Comparison of ENCODE assay signal across 8 mouse cellular contexts in the genomic region with DNA sequence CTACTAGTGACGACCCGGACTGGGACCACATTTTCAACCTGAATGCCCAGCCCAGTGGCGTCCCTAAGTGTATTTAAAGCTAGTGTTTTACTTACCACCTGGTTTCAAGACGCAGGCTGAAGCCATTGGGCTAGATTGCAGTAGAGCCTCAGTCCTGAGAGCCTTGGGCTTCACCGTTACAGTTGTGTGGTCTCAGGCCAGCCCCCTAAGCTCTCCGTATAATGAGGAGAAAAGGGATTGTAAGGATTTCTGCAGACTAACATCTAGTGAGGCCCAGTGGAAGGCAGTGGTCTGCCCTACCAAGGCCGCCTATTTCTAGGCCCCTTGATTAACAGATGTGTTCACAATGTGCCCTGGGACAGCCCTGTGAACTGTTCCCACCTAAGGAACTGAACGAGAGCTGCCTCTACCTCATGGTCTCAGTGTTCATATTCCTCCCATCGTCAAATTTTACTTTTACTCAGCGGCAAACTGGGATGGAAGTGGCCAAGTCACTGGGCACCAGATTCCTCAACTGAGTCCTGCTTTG. TPM values are rescaled to one million over a fixed set of nuclear protein-coding genes. Genes with fewer than 3 reads are reported as not detected.
DNase-seq lines count a peak whose midpoint lies in the region; ATAC-seq lines count a peak whose summit lies in the region.

No protein-coding gene starts in this region.

- H3K36me3 ChIP-seq in erythroblast, embryonic 14.5 days (ENCODE audit: control insufficient read depth): peaks cover 28% of the 10 kb centered on the region
- peaks cover 19% of the 10 kb centered on the region for H3K36me3 ChIP-seq in forebrain, embryonic 10.5 days (replicated peaks)
- peaks cover 28% of the 10 kb centered on the region for H3K36me3 ChIP-seq in limb, embryonic 15.5 days
- no peaks in the 10 kb centered on the region; the same call in 1 of the 2 replicates for H3K36me3 ChIP-seq in stomach, embryonic 16.5 days (ENCODE audit: control insufficient read depth, insufficient read depth, low read length)

- WGBS in forebrain, embryonic 10.5 days: 31% methylated on average over 10 of the region's 10 CpGs
- WGBS in limb, embryonic 15.5 days: 18% methylated on average over 10 of the region's 10 CpGs
- 19% methylated on average over 10 of the region's 10 CpGs for WGBS in stomach, embryonic 16.5 days

- H3K9ac ChIP-seq in limb, embryonic 15.5 days: peak overlapping the region; percentile 54
- peak overlapping the region; percentile 83 for H3K9ac ChIP-seq in stomach, embryonic 16.5 days (ENCODE audit: low read length)

- peak overlapping the region; percentile 70 for H3K4me3 ChIP-seq in erythroblast, embryonic 14.5 days (replicated peaks)
- peak overlapping the region; percentile 73 for H3K4me3 ChIP-seq in forebrain, embryonic 10.5 days
- H3K4me3 ChIP-seq in limb, embryonic 15.5 days: peak overlapping the region; percentile 64
- H3K4me3 ChIP-seq in stomach, embryonic 16.5 days (replicated peaks; ENCODE audit: low read length): peak overlapping the region; percentile 76

- no peaks in the 10 kb centered on the region for H3K27me3 ChIP-seq in erythroblast, embryonic 14.5 days (ENCODE audit: control insufficient read depth)
- no peaks in the 10 kb centered on the region for H3K27me3 ChIP-seq in forebrain, embryonic 10.5 days (ENCODE audit: poor library complexity, severe bottlenecking)
- no peaks in the 10 kb centered on the region for H3K27me3 ChIP-seq in limb, embryonic 15.5 days
- no peaks in the 10 kb centered on the region for H3K27me3 ChIP-seq in stomach, embryonic 16.5 days (ENCODE audit: control insufficient read depth, insufficient read depth, low read length)

- peak overlapping the region; percentile 61 for H3K4me2 ChIP-seq in limb, embryonic 15.5 days
- H3K4me2 ChIP-seq in stomach, embryonic 16.5 days (ENCODE audit: low read depth, low read length): peak overlapping the region; percentile 89

- ATAC-seq in erythroblast, adult 5-6 weeks (replicated peaks; ENCODE audit: low FRiP score, poor library complexity, severe bottlenecking): no peak
- no peak for ATAC-seq in limb, embryonic 15.5 days (ENCODE audit: insufficient number of reproducible peaks, low FRiP score, low TSS enrichment, low read depth)
- ATAC-seq in stomach, embryonic 16.5 days (ENCODE audit: insufficient read depth, low FRiP score): peak; percentile 2; the same call in 1 of the 2 replicates

- DNase-seq in A20 (ENCODE audit: low read depth, low spot score): peak; percentile 60
- no peak for DNase-seq in forebrain, embryonic 10.5 days (ENCODE audit: extremely low spot score, low spot score)
- DNase-seq in layer of hippocampus, adult 9-11 months: no peak
- no peak for DNase-seq in cerebellum, postnatal 10 days

- H3K4me1 ChIP-seq in erythroblast, embryonic 14.5 days (ENCODE audit: control insufficient read depth): peaks cover 20% of the 10 kb centered on the region
- H3K4me1 ChIP-seq in forebrain, embryonic 10.5 days: peaks cover 21% of the 10 kb centered on the region
- peaks cover 17% of the 10 kb centered on the region for H3K4me1 ChIP-seq in limb, embryonic 15.5 days
- H3K4me1 ChIP-seq in stomach, embryonic 16.5 days (ENCODE audit: control insufficient read depth, insufficient read depth, low read length): peaks cover 13% of the 10 kb centered on the region

- H3K9me3 ChIP-seq in erythroblast, embryonic 14.5 days (ENCODE audit: control insufficient read depth, low read length): no peaks in the 10 kb centered on the region
- H3K9me3 ChIP-seq in forebrain, embryonic 10.5 days: no peaks in the 10 kb centered on the region
- H3K9me3 ChIP-seq in limb, embryonic 15.5 days: no peaks in the 10 kb centered on the region
- no peaks in the 10 kb centered on the region for H3K9me3 ChIP-seq in stomach, embryonic 16.5 days (replicated peaks; ENCODE audit: control insufficient read depth, low read length)

- peak overlapping the region; percentile 80 for H3K27ac ChIP-seq in forebrain, embryonic 10.5 days
- 0 out of 2 replicates have a peak overlapping the region, but pooled peaks have one; percentile 47 for H3K27ac ChIP-seq in limb, embryonic 15.5 days
- H3K27ac ChIP-seq in stomach, embryonic 16.5 days (ENCODE audit: low read length): peak overlapping the region; percentile 46

RNA-seq across cellular contexts. Expression of gene Ppm1f, which starts 0.9 kb away (rescaled TPM):
- polyA plus RNA-seq in erythroblast, embryonic 14.5 days (2012): 0.06 and 0.07 TPM in 2 replicates
- 1.7 and 3.5 TPM in 2 replicates for total RNA-seq in erythroblast, adult 5-6 weeks (2015; ENCODE audit: low replicate concordance)
- 1.4 and 2.7 TPM in 2 replicates for total RNA-seq in erythroblast, adult 5-6 weeks (2017; ENCODE audit: low replicate concordance)
- 29.0 and 29.6 TPM in 2 replicates for polyA plus RNA-seq in forebrain, embryonic 10.5 days (2016; fragmentation: Nextera tagmentation; extraction: Ambion mirVana)
- polyA plus RNA-seq in limb, embryonic 15.5 days (2015; fragmentation: Nextera tagmentation; extraction: Ambion mirVana): 28.6 and 29.6 TPM in 2 replicates
- polyA plus RNA-seq in stomach, embryonic 16.5 days (2015; fragmentation: Nextera tagmentation; extraction: Ambion mirVana): 21.8 and 23.1 TPM in 2 replicates

RNA-seq across cellular contexts. Expression of gene Vpreb1, which starts 26.5 kb away (rescaled TPM):
- 0.08 TPM in 1 of 2 replicates, not detected in the other for polyA plus RNA-seq in erythroblast, embryonic 14.5 days (2012)
- not detected in 2 replicates for total RNA-seq in erythroblast, adult 5-6 weeks (2015; ENCODE audit: low replicate concordance)
- 0.85 TPM in 1 of 2 replicates, not detected in the other for total RNA-seq in erythroblast, adult 5-6 weeks (2017; ENCODE audit: low replicate concordance)
- polyA plus RNA-seq in forebrain, embryonic 10.5 days (2016; fragmentation: Nextera tagmentation; extraction: Ambion mirVana): 0.68 and 1.7 TPM in 2 replicates
- 2.0 and 2.4 TPM in 2 replicates for polyA plus RNA-seq in limb, embryonic 15.5 days (2015; fragmentation: Nextera tagmentation; extraction: Ambion mirVana)
- polyA plus RNA-seq in stomach, embryonic 16.5 days (2015; fragmentation: Nextera tagmentation; extraction: Ambion mirVana): 2.7 and 3.8 TPM in 2 replicates

RNA-seq across cellular contexts. Expression of gene Top3b, which starts 26.6 kb away (rescaled TPM):
- 2.5 and 2.8 TPM in 2 replicates for polyA plus RNA-seq in erythroblast, embryonic 14.5 days (2012)
- total RNA-seq in erythroblast, adult 5-6 weeks (2015; ENCODE audit: low replicate concordance): 19.9 and 27.7 TPM in 2 replicates
- 18.7 and 19.2 TPM in 2 replicates for total RNA-seq in erythroblast, adult 5-6 weeks (2017; ENCODE audit: low replicate concordance)
- polyA plus RNA-seq in forebrain, embryonic 10.5 days (2016; fragmentation: Nextera tagmentation; extraction: Ambion mirVana): 66.8 and 73.7 TPM in 2 replicates
- 72.0 and 76.4 TPM in 2 replicates for polyA plus RNA-seq in limb, embryonic 15.5 days (2015; fragmentation: Nextera tagmentation; extraction: Ambion mirVana)
- polyA plus RNA-seq in stomach, embryonic 16.5 days (2015; fragmentation: Nextera tagmentation; extraction: Ambion mirVana): 51.4 and 53.8 TPM in 2 replicates

RNA-seq across cellular contexts. Expression of gene Igll1, which starts 33.3 kb away (rescaled TPM):
- polyA plus RNA-seq in erythroblast, embryonic 14.5 days (2012): not detected in 2 replicates
- total RNA-seq in erythroblast, adult 5-6 weeks (2015; ENCODE audit: low replicate concordance): not detected in 2 replicates
- not detected in 2 replicates for total RNA-seq in erythroblast, adult 5-6 weeks (2017; ENCODE audit: low replicate concordance)
- polyA plus RNA-seq in forebrain, embryonic 10.5 days (2016; fragmentation: Nextera tagmentation; extraction: Ambion mirVana): 0.20 TPM in 1 of 2 replicates, not detected in the other
- 0.52 and 0.62 TPM in 2 replicates for polyA plus RNA-seq in limb, embryonic 15.5 days (2015; fragmentation: Nextera tagmentation; extraction: Ambion mirVana)
- polyA plus RNA-seq in stomach, embryonic 16.5 days (2015; fragmentation: Nextera tagmentation; extraction: Ambion mirVana): 1.0 and 2.3 TPM in 2 replicates

Comparison
In these comparisons a context has a peak if more than half of its experiments do, and no peak if none do; other contexts are left out.
1. RNA of gene Ppm1f, which starts 0.9 kb away (polyA plus RNA-seq): 28.6 to 29.6 TPM in limb, embryonic 15.5 days, 29.0 to 29.6 TPM in forebrain, embryonic 10.5 days and 21.8 to 23.1 TPM in stomach, embryonic 16.5 days; 0.06 to 0.07 TPM in erythroblast, embryonic 14.5 days; every median in the first group is over 10 times any median in the second.
2. RNA of gene Top3b, which starts 26.6 kb away (polyA plus RNA-seq): 72.0 to 76.4 TPM in limb, embryonic 15.5 days, 66.8 to 73.7 TPM in forebrain, embryonic 10.5 days and 51.4 to 53.8 TPM in stomach, embryonic 16.5 days; 2.5 to 2.8 TPM in erythroblast, embryonic 14.5 days; every median in the first group is over 10 times any median in the second.
3. Peak in every context shown above with its lines, with median percentiles within 50 percentile points of each other: H3K4me3 ChIP-seq and H3K27ac ChIP-seq.